Mouse (Mus musculus) bone marrow, adult 2 months (tissue): ENCODE results near the gene Abr.

Experiments used
- CTCF ChIP-seq: fragments of 200-500 bp; IDR thresholded peaks from 2 replicates; pipeline ENCODE4 v1.5.1; 2011; ENCODE audit warnings: low read length, control low read depth; ENCODE audit not compliant: control insufficient read depth, insufficient read depth
- POLR2A ChIP-seq: fragments of 200-500 bp; IDR thresholded peaks from 2 replicates; pipeline ENCODE4 v1.6.1; 2011; ENCODE audit warnings: low read depth, mild to moderate bottlenecking, control low read depth, low read length, borderline replicate concordance; ENCODE audit not compliant: control insufficient read depth

GRCm38 (mm10) chr11:76647062-76647461 lies 24.9 kb upstream of the Abr start:
- TF ChIP-seq CTCF (0 out of 2 replicates have a peak, but pooled peaks have one; percentile 4), POLR2A (no peak)
